Mouse (Mus musculus): ENCODE measurements around the gene Eng. TPM values are rescaled to one million over a fixed set of nuclear protein-coding genes. Genes with fewer than 3 reads are reported as not detected.

Gene Eng
- polyA plus RNA-seq, 1 experiment = 45.4 TPM

- TF ChIP-seq POLR2A (IDR thresholded peaks at IDR 0.05; ENCODE audit: borderline replicate concordance, low read depth, low read length) (no peak), CTCF (IDR thresholded peaks at IDR 0.05; ENCODE audit: low read depth, low read length) (no peak)
- Histone ChIP-seq H3K4me1 (ENCODE audit: control insufficient read depth, insufficient read depth, low read length) (peaks cover 8% of the 10 kb centered on the region), H3K4me3 (ENCODE audit: insufficient read depth, low read length) (no peak overlapping the region)
These were observed 25.5 kb upstream of the Eng start for GRCm38 (mm10) chr2:32620682-32621516.

GRCm38 (mm10) chr2:32621517-32621859, 24.9 kb upstream of the Eng start, which contains the start of gene Ak1:
Ak1 (plus strand) TSS chr2:32621758.
- Histone ChIP-seq H3K27ac (ENCODE audit: insufficient read depth, low read depth, low read length) (no peak within 1 kb of the TSS), H3K4me3 (ENCODE audit: insufficient read depth, low read length) (no peak within 1 kb of the TSS), H3K4me1 (ENCODE audit: control insufficient read depth, insufficient read depth, low read length) (peaks cover 14% of the 10 kb centered on the region)
- TF ChIP-seq CTCF (IDR thresholded peaks at IDR 0.05; ENCODE audit: low read depth, low read length) (no peak), POLR2A (IDR thresholded peaks at IDR 0.05; ENCODE audit: borderline replicate concordance, low read depth, low read length) (no peak)

More at GRCm38 (mm10) chr2:32620682-32621516, 25.5 kb upstream of the Eng start:
- no peak overlapping the region for H3K27ac ChIP-seq (ENCODE audit: insufficient read depth, low read depth, low read length)

- no peak overlapping the region for H3K4me3 ChIP-seq (ENCODE audit: insufficient read depth, low read length)
- no peak for TF ChIP-seq POLR2A (IDR thresholded peaks at IDR 0.05; ENCODE audit: borderline replicate concordance, low read depth, low read length)
- no peak for TF ChIP-seq CTCF (IDR thresholded peaks at IDR 0.05; ENCODE audit: low read depth, low read length)
- peaks cover 16% of the 10 kb centered on the region for H3K4me1 ChIP-seq (ENCODE audit: control insufficient read depth, insufficient read depth, low read length)
- H3K27ac ChIP-seq (ENCODE audit: insufficient read depth, low read depth, low read length) = no peak overlapping the region
These were observed 22.2 kb upstream of the Eng start for GRCm38 (mm10) chr2:32624111-32624748.

GRCm38 (mm10) chr2:32625212-32625872, 21.1 kb upstream of the Eng start:
- no peak for TF ChIP-seq CTCF (IDR thresholded peaks at IDR 0.05; ENCODE audit: low read depth, low read length)
- TF ChIP-seq POLR2A (IDR thresholded peaks at IDR 0.05; ENCODE audit: borderline replicate concordance, low read depth, low read length) = no peak
- H3K4me3 ChIP-seq (ENCODE audit: insufficient read depth, low read length) = peak overlapping the region; percentile 31
- no peak overlapping the region for H3K27ac ChIP-seq (ENCODE audit: insufficient read depth, low read depth, low read length)
- peaks cover 19% of the 10 kb centered on the region for H3K4me1 ChIP-seq (ENCODE audit: control insufficient read depth, insufficient read depth, low read length)

- Histone ChIP-seq H3K4me1 (ENCODE audit: control insufficient read depth, insufficient read depth, low read length) (peaks cover 19% of the 10 kb centered on the region), H3K4me3 (ENCODE audit: insufficient read depth, low read length) (no peak overlapping the region), H3K27ac (ENCODE audit: insufficient read depth, low read depth, low read length) (no peak overlapping the region)
- no peak for TF ChIP-seq CTCF (IDR thresholded peaks at IDR 0.05; ENCODE audit: low read depth, low read length)
- no peak for TF ChIP-seq POLR2A (IDR thresholded peaks at IDR 0.05; ENCODE audit: borderline replicate concordance, low read depth, low read length)
These were observed 20.3 kb upstream of the Eng start for GRCm38 (mm10) chr2:32625873-32626694.

- TF ChIP-seq CTCF (IDR thresholded peaks at IDR 0.05; ENCODE audit: low read depth, low read length) (no peak), POLR2A (IDR thresholded peaks at IDR 0.05; ENCODE audit: borderline replicate concordance, low read depth, low read length) (no peak)
- H3K27ac ChIP-seq (ENCODE audit: insufficient read depth, low read depth, low read length) = no peak overlapping the region
These were observed 18.9 kb upstream of the Eng start for GRCm38 (mm10) chr2:32627266-32628043.

GRCm38 (mm10) chr2:32628044-32628550, 18.3 kb upstream of the Eng start:
- no peak for TF ChIP-seq POLR2A (IDR thresholded peaks at IDR 0.05; ENCODE audit: borderline replicate concordance, low read depth, low read length)
- no peak for TF ChIP-seq CTCF (IDR thresholded peaks at IDR 0.05; ENCODE audit: low read depth, low read length)
- no peak overlapping the region for H3K4me3 ChIP-seq (ENCODE audit: insufficient read depth, low read length)

More at GRCm38 (mm10) chr2:32627266-32628043, 18.9 kb upstream of the Eng start:
- H3K4me1 ChIP-seq (ENCODE audit: control insufficient read depth, insufficient read depth, low read length) = peaks cover 19% of the 10 kb centered on the region
- H3K4me3 ChIP-seq (ENCODE audit: insufficient read depth, low read length) = no peak overlapping the region

GRCm38 (mm10) chr2:32628729-32629128, 17.7 kb upstream of the Eng start:
- no peak overlapping the region for H3K4me3 ChIP-seq (ENCODE audit: insufficient read depth, low read length)
- no peak overlapping the region for H3K27ac ChIP-seq (ENCODE audit: insufficient read depth, low read depth, low read length)
- TF ChIP-seq CTCF (IDR thresholded peaks at IDR 0.05; ENCODE audit: low read depth, low read length) = no peak
- no peak for TF ChIP-seq POLR2A (IDR thresholded peaks at IDR 0.05; ENCODE audit: borderline replicate concordance, low read depth, low read length)
- H3K4me1 ChIP-seq (ENCODE audit: control insufficient read depth, insufficient read depth, low read length) = peaks cover 19% of the 10 kb centered on the region

More at GRCm38 (mm10) chr2:32628044-32628550, 18.3 kb upstream of the Eng start:
- Histone ChIP-seq H3K4me1 (ENCODE audit: control insufficient read depth, insufficient read depth, low read length) (peaks cover 19% of the 10 kb centered on the region), H3K27ac (ENCODE audit: insufficient read depth, low read depth, low read length) (no peak overlapping the region)
